Mouse (Mus musculus) B cell, adult 2 months (primary cell): ENCODE measurements around the gene Gm14391.
"Not testable (repeated sequence)": the region's sequence is repeated elsewhere in the genome, so short reads cannot be mapped to it uniquely, and the experiment has no call there.

ENCODE experiments used
- DNase-seq, 2 experiments: peaks; one replicate each; pipeline ENCODE4 v3.0.0; 2022

The Gm14391 gene

DNA sequence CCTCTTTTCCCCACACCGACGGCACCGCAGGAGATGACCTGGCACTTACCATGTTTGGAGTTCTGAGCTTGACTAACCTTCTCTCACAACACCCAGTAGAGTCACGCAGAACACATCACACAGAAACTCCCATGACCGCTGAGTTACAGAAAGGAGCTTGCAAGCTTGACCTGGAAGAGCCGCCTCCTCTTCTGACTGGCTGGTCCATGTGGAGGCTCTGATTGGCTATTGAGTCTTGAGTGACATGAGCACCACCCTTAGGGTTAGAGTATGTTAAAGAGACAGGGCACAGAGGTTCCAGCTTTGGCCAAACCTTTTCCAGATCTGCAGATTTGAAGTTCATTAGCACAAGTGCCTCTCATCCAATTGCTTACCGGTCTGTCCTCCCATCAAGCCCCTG, at the start of gene Gm14391:
Gm14391 (minus strand) TSS at position 186 of the 400 bp plus-strand sequence.
- DNase-seq: not testable (repeated sequence)

DNA sequence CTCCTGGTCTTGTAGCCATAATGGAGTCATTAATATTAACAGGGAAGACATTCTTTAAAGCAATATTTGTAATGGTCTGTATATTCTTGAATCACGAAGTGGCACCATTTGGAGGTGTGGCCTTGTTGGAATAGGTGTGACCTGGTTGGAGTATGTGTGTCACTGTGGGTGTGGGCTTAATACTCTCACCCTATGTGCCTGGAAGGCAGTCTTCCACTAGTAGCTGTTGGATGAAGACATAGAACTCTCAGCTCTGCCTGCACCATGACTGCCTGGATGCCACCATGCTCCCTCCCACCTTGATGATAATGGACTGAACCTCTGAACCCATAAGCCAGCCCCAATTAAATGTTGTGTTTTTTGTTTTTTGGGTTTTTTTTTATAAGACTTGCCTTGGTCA, 27.7 kb downstream of the Gm14391 start:
- not testable (repeated sequence) for DNase-seq

DNA sequence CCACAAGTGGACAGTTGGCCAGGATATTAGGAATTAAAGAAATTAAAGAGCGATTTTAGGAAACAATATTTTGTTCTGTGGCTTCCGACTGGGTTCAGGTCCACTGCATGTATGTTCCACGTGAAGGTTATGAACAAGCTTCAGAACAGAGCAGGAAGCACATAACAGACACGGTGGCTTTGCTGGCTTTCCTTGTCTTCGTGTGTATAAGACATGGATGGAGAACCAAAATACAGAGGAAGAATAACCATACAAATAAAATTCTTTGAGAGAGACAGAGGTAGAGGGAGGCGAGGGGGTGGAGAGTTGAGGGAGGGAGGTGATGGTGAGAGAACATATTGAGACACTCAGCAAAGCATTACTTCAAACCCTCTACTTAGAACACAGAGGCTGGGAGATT, 30.4 kb downstream of the Gm14391 start:
- no peak for DNase-seq

DNA sequence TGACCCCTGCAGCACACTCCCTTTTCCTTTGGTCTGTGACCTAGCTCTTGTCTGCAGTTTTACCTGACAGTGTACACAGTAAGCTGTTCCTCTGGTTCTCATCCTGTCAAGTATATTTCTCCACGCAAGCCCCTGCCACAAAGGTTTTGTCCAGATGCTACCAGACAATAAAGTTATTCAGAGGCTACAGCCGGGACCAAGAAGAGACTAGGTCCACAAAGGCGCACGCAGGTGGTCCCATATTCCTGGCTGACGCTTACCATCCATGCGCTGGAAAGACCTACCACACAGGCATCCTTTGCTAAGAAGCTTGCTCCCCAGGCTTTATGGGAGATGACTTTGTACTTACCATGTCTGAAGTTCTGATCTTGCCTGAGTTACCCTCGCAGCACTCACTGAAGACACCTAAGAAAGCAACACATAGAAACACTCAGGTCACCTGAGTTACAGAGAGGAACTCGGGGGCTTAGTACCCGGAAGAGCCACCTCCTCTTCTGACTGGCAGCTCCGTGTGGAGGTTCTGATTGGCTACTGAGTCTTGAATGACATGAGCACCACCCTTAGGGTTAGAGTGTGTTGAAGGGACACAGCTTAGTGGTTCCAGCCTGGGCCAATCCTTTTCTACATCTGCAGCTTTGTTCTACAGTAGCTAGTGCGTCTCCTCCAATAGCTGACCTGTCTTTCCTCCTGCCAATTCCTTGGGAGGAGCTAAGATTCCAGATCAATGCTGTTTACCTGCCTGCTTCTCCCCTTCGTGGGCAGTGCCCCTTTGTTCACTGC, 31.1 kb downstream of the Gm14391 start, which contains the start of gene Gm14443:
Gm14443 (minus strand) TSS at position 471 of the 780 bp plus-strand sequence.
- not testable (repeated sequence) for DNase-seq

DNA sequence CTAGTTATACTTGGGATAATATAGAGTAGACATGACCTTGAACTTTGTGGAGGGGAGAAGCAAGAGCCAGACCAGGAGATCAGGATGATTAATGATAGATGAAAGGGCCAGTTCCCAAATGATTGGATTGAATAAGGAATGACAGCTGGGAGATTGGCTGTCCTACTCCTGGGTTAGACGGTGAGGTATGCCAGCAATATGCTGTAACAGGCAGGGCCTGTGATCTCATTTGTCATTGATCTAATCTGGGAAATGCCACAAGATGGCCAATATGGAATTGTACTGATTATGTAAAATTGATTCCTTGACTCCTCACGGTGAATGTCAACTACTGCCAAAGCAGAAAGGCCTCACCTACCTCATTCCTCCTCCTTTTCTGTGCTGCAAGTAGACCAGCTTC, 32.7 kb downstream of the Gm14391 start:
- DNase-seq: not testable (repeated sequence)

DNA sequence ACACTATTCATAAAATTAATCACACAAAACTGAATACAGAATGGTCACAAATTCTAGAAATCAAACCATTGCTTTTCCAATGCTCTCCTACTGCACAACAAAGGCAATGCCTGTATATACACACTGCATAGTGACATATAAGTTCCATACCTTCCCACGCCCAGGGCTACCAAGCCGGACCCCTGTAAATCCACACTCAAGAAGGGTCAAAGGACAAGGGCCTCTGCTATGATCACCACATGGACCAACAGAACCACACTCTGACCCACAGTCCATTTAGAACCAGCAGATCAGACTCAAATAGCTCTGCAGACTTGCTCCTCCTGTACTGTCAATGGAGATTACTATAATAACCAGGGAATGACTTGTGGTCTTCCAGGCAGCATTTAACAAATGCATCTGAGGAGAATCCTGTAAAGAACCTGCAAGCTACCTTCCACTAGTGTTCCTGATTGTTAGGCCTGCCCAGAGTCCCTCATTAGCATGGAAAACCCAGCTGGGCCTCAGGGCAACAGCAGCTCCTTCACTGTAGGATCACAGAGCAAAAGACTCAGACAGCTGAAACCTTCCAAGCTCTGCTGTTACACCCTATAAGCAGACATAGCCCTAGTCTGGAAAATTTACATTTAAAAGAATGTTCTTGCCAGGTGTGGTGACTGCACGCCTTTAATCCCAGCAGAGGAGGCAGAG, 33.7 kb downstream of the Gm14391 start:
- not testable (repeated sequence) for DNase-seq

DNA sequence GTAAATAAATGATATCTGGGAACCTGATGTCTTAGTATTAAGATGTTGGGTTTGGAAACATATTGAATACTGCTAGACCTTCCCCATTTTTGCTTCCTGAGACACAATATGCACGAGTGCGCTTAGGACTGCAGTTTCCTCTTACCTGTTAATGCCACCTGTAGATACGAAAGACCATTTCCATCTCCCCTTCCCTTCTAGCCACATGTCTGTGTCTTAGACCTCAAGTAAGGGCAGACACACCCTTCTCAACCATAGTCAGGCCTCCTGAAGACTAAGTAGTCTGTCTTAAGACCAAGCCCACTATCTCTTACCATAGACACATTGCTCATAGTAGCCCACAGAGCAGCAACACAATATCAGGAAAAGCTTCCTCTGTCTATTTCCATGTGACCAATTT, 34.6 kb downstream of the Gm14391 start:
- DNase-seq: no peak

DNA sequence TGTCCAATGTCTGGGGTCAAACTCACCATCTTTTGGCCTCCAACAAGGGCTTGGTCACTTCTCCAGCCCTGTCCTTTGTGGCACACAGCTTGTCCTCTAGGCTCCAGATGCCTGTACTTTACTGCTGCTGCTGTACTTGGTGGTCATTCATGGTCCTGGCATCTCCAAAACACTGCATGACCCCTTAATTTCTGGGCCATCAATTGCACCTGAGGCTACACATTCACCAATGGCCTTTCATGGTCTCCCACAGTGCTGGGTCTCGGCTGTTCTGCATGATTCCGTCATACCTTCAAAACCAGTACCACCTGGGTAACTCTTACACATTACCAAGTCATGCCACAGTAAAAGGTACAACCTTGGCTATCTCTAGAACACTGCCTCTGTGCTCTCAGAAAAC, 39.8 kb downstream of the Gm14391 start:
- not testable (repeated sequence) for DNase-seq

DNA sequence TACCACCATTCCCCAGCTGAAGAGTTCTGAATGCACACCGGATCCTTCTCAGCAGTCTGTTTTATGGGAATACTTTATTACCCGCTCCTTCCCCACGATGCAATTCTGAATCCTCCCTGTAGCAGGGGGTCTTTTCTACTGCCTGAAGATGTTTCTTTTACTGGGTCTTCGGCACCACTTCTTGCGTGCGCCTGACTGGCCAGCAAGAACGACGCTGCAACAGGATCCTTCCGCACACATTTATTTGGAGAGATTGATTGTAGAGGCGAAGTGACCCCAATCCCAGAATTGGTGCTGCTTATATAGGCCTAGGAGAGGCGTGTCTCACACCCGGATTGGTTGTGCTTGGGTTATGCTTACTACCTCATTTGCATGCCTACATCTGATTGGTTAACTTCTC, 41.6 kb downstream of the Gm14391 start:
- not testable (repeated sequence) for DNase-seq

DNA sequence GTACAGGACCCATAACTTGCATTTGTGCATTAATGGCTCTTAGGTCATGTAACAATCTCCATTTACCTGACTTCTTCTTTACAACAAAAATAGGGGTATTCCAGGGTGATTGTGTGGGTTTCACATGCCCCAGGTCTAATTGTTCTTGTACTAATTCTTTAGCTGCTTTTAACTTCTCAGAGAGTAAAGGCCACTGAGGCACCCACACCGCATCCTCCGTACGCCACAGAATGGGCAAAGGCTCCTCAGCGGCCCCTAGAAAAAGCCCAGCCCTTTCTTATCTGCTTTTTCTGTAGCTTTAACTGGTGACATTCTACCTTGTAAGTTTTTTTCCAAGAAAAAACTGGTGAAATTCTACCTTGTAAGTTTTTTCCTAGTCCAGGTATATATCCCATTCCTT, 45.3 kb downstream of the Gm14391 start:
- not testable (repeated sequence) for DNase-seq

DNA sequence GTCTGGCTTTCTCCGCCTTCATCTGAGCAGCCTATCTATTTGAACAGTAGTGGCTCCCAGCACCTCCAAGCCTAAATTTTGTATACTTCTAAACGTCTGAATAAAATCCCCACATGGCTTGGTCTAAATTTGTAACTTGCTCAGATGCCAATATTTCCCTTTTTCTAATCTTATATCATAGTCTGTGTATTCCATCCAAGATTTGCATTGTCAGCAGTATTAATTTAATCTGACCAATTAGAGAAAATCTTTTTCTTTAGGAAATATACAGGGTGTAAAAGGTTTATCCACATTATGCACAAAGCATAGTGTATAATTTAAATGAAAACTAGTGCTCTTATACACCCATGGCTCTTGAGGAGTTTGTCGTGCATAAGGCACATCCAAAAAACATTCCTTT, 48.1 kb downstream of the Gm14391 start:
- no peak for DNase-seq

DNA sequence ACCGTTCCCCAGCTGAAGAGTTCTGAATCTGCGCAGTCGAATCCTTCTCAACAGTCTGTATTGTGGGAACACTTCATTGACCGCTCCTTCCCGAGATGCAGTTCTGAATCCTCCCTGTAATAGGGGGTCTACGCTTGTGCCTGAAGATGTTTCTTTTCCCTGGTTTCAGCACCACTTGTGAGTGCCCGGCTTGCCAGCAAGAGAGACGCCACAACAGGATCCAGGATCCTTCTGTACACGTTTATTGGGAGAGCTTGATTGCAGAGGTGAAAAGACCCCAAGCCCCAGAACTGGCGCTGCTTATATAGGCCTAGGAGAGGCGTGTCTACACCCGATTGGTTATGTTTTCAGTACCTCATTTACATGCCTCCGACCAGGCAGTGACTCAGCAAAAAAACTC, 50.0 kb downstream of the Gm14391 start:
- DNase-seq: no peak

DNA sequence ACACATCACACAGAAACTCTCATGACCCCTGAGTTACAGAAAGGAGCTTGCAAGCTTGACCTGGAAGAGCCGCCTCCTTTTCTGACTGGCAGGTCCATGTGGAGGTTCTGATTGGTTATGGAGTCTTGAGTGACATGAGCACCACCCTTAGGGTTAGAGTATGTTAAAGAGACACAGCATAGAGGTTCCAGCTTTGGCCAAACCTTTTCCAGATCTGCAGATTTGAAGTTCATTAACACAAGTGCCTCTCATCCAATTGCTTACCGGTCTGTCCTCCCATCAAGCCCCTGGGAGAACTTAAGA, 64.8 kb downstream of the Gm14391 start, which contains the start of gene Gm14399:
Gm14399 (minus strand) TSS at position 20 of the 303 bp plus-strand sequence.
- not testable (repeated sequence) for DNase-seq

DNA sequence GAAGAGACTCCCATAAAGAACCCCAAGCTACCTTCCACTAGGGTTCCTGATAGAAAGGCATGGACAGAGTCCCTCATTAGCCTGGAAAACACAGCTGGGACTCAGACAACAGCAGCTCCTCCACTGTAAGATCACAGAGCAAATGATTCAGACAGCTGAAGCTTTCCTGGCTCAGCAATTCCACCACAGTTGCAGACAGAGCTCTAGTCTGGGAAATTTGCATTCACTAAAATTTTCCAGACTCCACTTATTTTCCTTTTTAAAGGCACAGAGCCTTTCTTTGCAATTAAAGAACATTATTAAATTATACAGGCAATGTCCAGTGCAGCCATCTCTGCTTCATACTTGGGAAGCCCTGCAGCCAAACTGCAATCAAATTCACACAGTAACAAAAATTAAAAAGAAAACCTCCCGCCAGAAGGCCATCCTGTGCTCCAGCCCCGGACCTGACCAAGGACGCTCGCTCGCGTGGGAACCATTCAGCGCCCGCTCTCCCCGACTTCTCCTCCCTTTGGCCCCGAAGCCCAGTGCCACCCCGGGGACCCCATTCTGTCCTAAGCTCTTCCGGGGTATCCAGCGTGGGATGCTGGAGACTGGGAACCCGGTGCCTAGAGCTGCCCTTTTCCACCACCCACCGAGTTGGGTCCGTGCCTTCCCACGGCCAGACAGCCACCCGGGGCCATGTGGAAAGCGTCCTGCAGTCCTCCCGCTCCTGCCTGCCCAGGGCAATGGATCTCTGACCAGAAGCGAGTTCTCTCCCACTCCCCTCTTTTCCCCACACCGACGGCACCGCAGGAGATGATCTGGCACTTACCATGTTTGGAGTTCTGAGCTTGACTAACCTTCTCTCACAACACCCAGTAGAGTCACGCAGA, 65.4 kb downstream of the Gm14391 start:
- DNase-seq: not testable (repeated sequence)
